Mouse (Mus musculus) cerebellum, adult 2 months (tissue): ENCODE data around the gene Cd38. TPM values are rescaled to one million over a fixed set of nuclear protein-coding genes. Genes with fewer than 3 reads are reported as not detected.

ENCODE experiments used
- DNase-seq, 2 experiments: peaks; one replicate each; pipeline ENCODE4 v3.0.0; 2021
- H3K27ac ChIP-seq: fragments of 200-500 bp; 2 replicates; pipeline ENCODE4 v1.5.1; 2012; ENCODE audit warnings: low read length, control low read depth, inconsistent platforms; ENCODE audit not compliant: insufficient read depth
- H3K27me3 ChIP-seq: fragments of 200-500 bp; 2 replicates; pipeline ENCODE4 v1.6.1; 2012; ENCODE audit warnings: inconsistent platforms, mild to moderate bottlenecking, low read length, moderate library complexity; ENCODE audit not compliant: control insufficient read depth, insufficient read depth
- H3K4me1 ChIP-seq: fragments of 200-500 bp; 2 replicates; pipeline ENCODE4 v1.6.1; 2011; ENCODE audit warnings: low read length; ENCODE audit not compliant: control insufficient read depth, insufficient read depth
- H3K4me3 ChIP-seq: fragments of 200-500 bp; replicated peaks from 2 replicates; pipeline ENCODE3; 2011; ENCODE audit warnings: mild to moderate bottlenecking, low read depth, low read length, control low read depth; ENCODE audit not compliant: insufficient read depth
- CTCF ChIP-seq: fragments of 200-500 bp; IDR thresholded peaks from 2 replicates; pipeline ENCODE4 v1.5.1; 2011; ENCODE audit warnings: low read depth, mild to moderate bottlenecking, control low read depth, low read length, moderate library complexity, borderline replicate concordance; ENCODE audit not compliant: insufficient read depth
- POLR2A ChIP-seq: fragments of 200-500 bp; IDR thresholded peaks from 2 replicates; pipeline ENCODE4 v1.6.1; 2011; ENCODE audit warnings: low read length, control low read depth, borderline replicate concordance; ENCODE audit not compliant: insufficient read depth
- WGBS: fragments of 180-500 bp; shearing (Covaris S2); methylation state at CpG from one replicate; pipeline ENCODE4 v1.1.7; 2018; 5-methylcytosine and 5-hydroxymethylcytosine counted together
- polyA plus RNA-seq: library from polyadenylated mRNA; depleted of rRNA; stranded (reverse); fragments of >200 nt; gene quantifications from 2 replicates; pipeline ENCODE4 v1.2.3, GENCODE M21; 2012; rRNA removed

Cd38 gene
- polyA plus RNA-seq = 14.6 and 14.8 TPM in 2 replicates

- Histone ChIP-seq H3K27ac (0 out of 2 replicates have a peak within 1 kb of the TSS, but pooled peaks have one; percentile 17), H3K4me1 (no peaks in the 10 kb centered on the region; the same call in 1 of the 2 replicates), H3K4me3 (peak within 1 kb of the TSS; percentile 20), H3K27me3 (no peaks in the 10 kb centered on the region)
- no peak for TF ChIP-seq CTCF
- no peak for DNase-seq
These were observed at the start of gene Cd38 for GRCm38 (mm10) chr5:43868253-43868652. Gene Cd38, plus strand, starts transcription at chr5:43868553.

- Histone ChIP-seq H3K27ac (no peak within 1 kb of the TSS), H3K27me3 (no peaks in the 10 kb centered on the region), H3K4me3 (no peak within 1 kb of the TSS), H3K4me1 (no peaks in the 10 kb centered on the region)
- 43% methylated on average over 12 of the region's 12 CpGs for WGBS
- no peak for TF ChIP-seq POLR2A
- no peak for TF ChIP-seq CTCF
- no peak for DNase-seq
These were observed 49.7 kb upstream of the Cd38 start, which contains the start of gene Bst1 for GRCm38 (mm10) chr5:43818695-43819094. Gene Bst1, plus strand, starts transcription at chr5:43818885.

GRCm38 (mm10) chr5:43820785-43821184 is 47.6 kb upstream of the Cd38 start:
- TF ChIP-seq CTCF = no peak
- TF ChIP-seq POLR2A = no peak
- Histone ChIP-seq H3K27me3 (no peaks in the 10 kb centered on the region), H3K4me3 (no peak overlapping the region), H3K4me1 (no peaks in the 10 kb centered on the region), H3K27ac (no peak overlapping the region)
- no peak for DNase-seq
- 93% methylated on average over 11 of the region's 11 CpGs for WGBS

GRCm38 (mm10) chr5:43821538-43821937 is 46.8 kb upstream of the Cd38 start, which contains the start of gene Fbxl5:
Gene Fbxl5, minus strand, starts transcription at chr5:43821638.
- H3K4me1 ChIP-seq = no peaks in the 10 kb centered on the region
- no peaks in the 10 kb centered on the region for H3K27me3 ChIP-seq
- 87% methylated on average over 19 of the region's 19 CpGs for WGBS
- TF ChIP-seq POLR2A (no peak), CTCF (no peak)
- H3K4me3 ChIP-seq = no peak within 1 kb of the TSS
- no peak for DNase-seq
- H3K27ac ChIP-seq = no peak within 1 kb of the TSS

- no peak for DNase-seq
- TF ChIP-seq POLR2A = no peak
- TF ChIP-seq CTCF = no peak
- Histone ChIP-seq H3K4me1 (no peaks in the 10 kb centered on the region), H3K4me3 (no peak overlapping the region), H3K27ac (no peak overlapping the region), H3K27me3 (no peaks in the 10 kb centered on the region)
- 79% methylated on average over 8 of the region's 8 CpGs for WGBS
These were observed 46.2 kb upstream of the Cd38 start for GRCm38 (mm10) chr5:43822199-43822598.

- Histone ChIP-seq H3K4me3 (no peak overlapping the region), H3K27ac (no peak overlapping the region), H3K27me3 (no peaks in the 10 kb centered on the region), H3K4me1 (no peaks in the 10 kb centered on the region)
- DNase-seq = no peak
- WGBS = 75% methylated on average over 3 of the region's 3 CpGs
- TF ChIP-seq POLR2A (no peak), CTCF (no peak)
These were observed 45.5 kb upstream of the Cd38 start for GRCm38 (mm10) chr5:43822824-43823223.

- no peak for DNase-seq
- Histone ChIP-seq H3K4me1 (no peaks in the 10 kb centered on the region), H3K27me3 (no peaks in the 10 kb centered on the region), H3K27ac (no peak overlapping the region), H3K4me3 (no peak overlapping the region)
- TF ChIP-seq POLR2A = no peak
- TF ChIP-seq CTCF = no peak
- 86% methylated on average over 3 of the region's 3 CpGs for WGBS
These were observed 43.8 kb upstream of the Cd38 start for GRCm38 (mm10) chr5:43824580-43824979.

- H3K4me3 ChIP-seq = no peak overlapping the region
- no peaks in the 10 kb centered on the region for H3K27me3 ChIP-seq
- no peak overlapping the region for H3K27ac ChIP-seq
- WGBS = 61% methylated on average over 2 of the region's 2 CpGs
- DNase-seq = no peak
- no peaks in the 10 kb centered on the region for H3K4me1 ChIP-seq
- TF ChIP-seq POLR2A (no peak), CTCF (no peak)
These were observed 41.5 kb upstream of the Cd38 start for GRCm38 (mm10) chr5:43826883-43827282.
